Mouse (Mus musculus) lung, adult 18-20 months (tissue): ENCODE measurements around the gene Zfp960.
"Not testable (repeated sequence)": the region's sequence is repeated elsewhere in the genome, so short reads cannot be mapped to it uniquely, and the experiment has no call there.

Source experiments
- DNase-seq, 2 experiments: peaks; one replicate each; pipeline ENCODE4 v3.0.0; 2022; ENCODE audit warnings: mixed read lengths in 2 of 2

Gene Zfp960

GRCm38 (mm10) chr17:17063628-17064494 lies at the start of gene Zfp960:
Zfp960 (plus strand) TSS chr17:17064113.
- peak; percentile 88 to 93 for DNase-seq

- not testable (repeated sequence) for DNase-seq
Measured at GRCm38 (mm10) chr17:17018071-17018470, 45.8 kb upstream of the Zfp960 start.

GRCm38 (mm10) chr17:17059566-17059965 lies 4.3 kb upstream of the Zfp960 start:
- DNase-seq, result not testable (repeated sequence)

GRCm38 (mm10) chr17:17120830-17121502 lies 57.1 kb downstream of the Zfp960 start, which contains the start of gene Zfp97:
Zfp97 (plus strand) TSS chr17:17121415.
- not testable (repeated sequence) for DNase-seq
